Mouse (Mus musculus): ENCODE data around the gene Rhag. TPM values are rescaled to one million over a fixed set of nuclear protein-coding genes. Genes with fewer than 3 reads are reported as not detected.

The Rhag gene
- not detected for total RNA-seq (2021)
- long read RNA-seq, experiment 1, result 0 reads
- long read RNA-seq, experiment 2, result 0 reads

DNA sequence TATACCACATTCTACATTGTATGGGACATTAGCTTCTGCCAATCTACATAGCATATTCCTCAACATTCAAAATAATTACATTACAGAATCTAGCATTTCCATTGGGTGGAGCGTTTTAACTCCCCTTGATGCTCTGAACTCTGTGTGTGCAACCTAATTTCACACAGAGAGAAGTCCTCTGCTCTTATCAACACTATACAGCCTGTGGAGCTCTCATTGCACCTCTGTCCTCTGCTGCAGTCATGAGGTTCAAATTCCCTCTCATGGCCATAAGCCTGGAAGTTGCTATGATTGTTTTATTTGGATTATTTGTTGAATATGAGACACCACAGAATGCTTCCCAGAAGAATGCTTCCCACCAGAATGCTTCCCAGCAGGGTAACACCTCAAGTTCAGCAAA is at the start of gene Rhag:
Rhag (plus strand) TSS at position 193 of the 400 bp plus-strand sequence.
- no peak for DNase-seq (ENCODE audit: low spot score in 2 of 2)

- DNase-seq (ENCODE audit: low spot score in 2 of 2), result no peak
Observed at GRCm38 (mm10) chr17:40763662-40764061, 47.3 kb upstream of the Rhag start.

- DNase-seq (ENCODE audit: low spot score in 2 of 2), result no peak
Observed at GRCm38 (mm10) chr17:40767120-40767519, 43.8 kb upstream of the Rhag start.

- DNase-seq (ENCODE audit: low spot score in 2 of 2), result no peak
Observed at GRCm38 (mm10) chr17:40789877-40790276, 21.0 kb upstream of the Rhag start.

GRCm38 (mm10) chr17:40793921-40794854 is 16.7 kb upstream of the Rhag start:
- DNase-seq (ENCODE audit: low spot score in 2 of 2), result peak in 1 of 2 experiments; percentile 9

DNA sequence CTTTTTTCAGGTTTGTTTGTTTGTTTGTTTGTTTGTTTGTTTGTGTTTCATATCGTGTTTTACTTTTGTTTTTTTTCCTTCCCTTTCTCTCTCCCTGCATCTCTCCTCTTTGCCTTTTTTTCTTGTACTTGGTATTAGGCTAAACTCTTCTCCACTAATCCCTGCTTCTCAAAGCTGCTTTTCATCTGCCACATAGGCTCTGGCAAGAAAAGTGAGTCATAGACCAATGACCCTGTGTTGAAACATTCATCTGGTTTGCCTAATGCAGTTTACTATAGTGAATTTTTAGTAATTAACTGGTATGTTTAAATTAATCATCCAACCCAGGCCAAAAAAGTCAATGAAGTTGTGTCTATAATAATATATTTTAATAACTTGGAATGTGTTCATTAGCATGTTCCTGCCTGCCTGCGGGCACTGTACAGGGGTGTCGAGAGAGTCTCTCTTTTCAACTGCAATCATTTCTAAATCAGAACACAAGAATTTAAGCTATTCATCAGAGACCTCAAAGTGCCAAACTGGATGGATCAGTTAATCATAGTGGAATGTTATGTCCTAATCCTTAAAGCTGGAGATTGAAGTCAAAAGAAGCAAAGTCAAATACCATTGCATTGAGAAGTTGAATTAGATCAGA is 8.1 kb upstream of the Rhag start:
- no peak for DNase-seq (ENCODE audit: low spot score in 2 of 2)

DNA sequence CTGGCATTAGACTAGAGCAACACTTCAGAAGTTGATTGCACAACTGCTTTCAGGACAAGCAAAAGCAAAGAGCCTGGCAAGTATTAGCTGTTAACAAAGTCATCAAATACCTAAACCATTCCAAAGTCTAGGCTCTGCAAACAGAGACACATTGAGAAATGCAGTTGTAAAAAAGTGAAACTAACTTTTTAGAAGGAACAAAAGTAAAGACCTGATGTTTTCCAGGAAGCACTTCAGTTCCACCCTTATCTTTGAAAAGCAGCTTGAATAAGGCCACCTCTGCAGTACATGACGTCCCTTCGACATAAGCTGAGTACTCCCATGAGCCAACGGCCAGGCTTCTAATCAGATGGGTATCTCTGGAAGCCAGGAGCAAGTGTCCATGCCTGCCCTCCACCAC is 4.4 kb upstream of the Rhag start:
- DNase-seq (ENCODE audit: low spot score in 2 of 2), result no peak

- no peak for DNase-seq (ENCODE audit: low spot score in 2 of 2)
Observed at GRCm38 (mm10) chr17:40806953-40807572, 3.9 kb upstream of the Rhag start, which contains the start of gene Crisp2. Crisp2 (minus strand) TSS chr17:40807003.

GRCm38 (mm10) chr17:40808071-40808470 is 2.9 kb upstream of the Rhag start:
- DNase-seq (ENCODE audit: low spot score in 2 of 2), result no peak

DNA sequence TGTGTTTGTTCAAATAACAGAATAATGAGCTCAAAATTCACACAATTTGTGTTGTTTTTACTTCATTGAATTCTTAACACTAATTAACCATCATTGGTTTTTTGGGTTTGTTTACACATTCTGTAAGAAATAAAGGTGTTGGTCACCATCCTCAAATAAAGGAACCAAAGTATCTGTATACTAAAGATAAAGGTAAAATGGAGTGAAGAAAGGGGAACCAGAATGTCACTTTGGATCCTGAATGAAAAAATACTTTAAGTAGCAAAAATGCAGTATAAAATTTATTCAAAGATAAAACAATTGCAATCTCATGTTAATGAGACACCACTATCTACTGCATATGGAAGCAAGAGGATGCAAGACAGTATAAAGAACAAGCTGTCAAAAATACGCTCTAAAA is 634 bp downstream of the Rhag start:
- DNase-seq (ENCODE audit: low spot score in 2 of 2), result no peak

GRCm38 (mm10) chr17:40812259-40812658 is 1.3 kb downstream of the Rhag start:
- no peak for DNase-seq (ENCODE audit: low spot score in 2 of 2)

DNA sequence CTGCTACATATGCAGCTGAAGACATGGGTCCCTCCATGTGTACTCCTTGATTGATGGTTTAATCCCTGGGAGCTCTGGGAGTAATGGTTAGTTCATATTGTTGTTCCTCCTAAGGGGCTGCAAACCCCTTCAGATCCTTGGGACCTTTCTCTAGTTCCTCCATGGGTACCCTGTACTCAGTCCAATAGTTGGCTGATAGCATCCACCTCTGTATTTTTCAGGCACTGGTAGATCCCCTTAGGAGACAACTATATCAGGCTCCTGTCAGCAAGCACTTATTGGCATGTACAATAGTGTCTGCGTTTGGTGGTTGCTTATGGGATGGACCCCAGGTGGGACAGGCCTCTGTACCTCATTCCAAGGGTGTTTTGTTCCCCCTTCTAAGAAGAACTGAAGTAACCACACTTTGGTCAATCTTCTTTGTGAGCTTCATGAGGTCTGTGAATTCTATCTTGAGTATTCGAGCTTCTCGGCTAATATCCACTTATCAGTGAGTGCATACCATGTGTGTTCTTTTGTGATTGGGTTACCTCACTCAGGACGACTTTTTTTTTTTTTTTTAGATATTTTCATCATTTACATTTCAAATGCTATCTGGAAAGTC is 6.5 kb downstream of the Rhag start:
- DNase-seq (ENCODE audit: low spot score in 2 of 2), result no peak

DNA sequence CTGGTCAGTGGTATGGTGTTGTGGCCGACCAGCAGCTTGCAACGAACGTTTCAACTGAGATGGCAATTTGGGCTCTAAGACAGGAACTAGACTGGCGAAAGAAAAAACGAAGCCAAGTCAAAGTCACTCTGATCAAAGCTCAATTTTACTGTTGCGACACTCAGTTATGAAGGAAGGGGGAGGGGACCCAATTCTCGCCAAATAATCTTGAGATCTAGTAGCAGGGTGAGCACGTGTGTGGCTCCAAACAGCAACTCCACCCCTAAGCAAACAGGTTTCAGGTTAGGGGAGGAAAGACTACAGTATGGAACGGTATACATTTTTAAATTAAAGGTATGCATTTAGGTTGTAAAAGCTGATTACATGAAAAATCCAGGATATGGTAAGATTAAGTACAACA is 10.6 kb downstream of the Rhag start:
- DNase-seq (ENCODE audit: low spot score in 2 of 2), result no peak

GRCm38 (mm10) chr17:40823817-40824216 is 12.9 kb downstream of the Rhag start:
- peak in 1 of 2 experiments; percentile 4 for DNase-seq (ENCODE audit: low spot score in 2 of 2)

- DNase-seq (ENCODE audit: low spot score in 2 of 2), result peak in 1 of 2 experiments; percentile 20
Observed at GRCm38 (mm10) chr17:40824549-40824948, 13.6 kb downstream of the Rhag start.

DNA sequence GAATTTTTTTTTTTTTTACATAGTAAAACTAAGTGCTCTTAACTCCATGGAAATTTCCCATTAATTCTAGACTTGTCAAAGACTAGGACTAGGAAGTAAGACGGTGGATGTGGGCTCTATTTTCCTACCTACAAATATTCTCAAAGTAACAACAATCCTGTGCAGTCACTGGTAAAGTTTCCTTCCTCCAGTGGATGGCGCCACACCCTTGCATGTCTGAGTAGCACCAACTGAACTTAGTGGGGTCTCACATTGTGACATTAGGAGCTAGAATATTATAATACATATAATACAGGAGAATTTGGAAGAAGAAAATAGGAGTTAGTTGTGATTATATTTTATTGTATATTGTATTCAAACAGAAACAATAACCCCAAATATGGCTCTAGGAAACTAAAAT is 20.9 kb downstream of the Rhag start:
- DNase-seq (ENCODE audit: low spot score in 2 of 2), result no peak

GRCm38 (mm10) chr17:40837308-40837707 is 26.4 kb downstream of the Rhag start:
- DNase-seq (ENCODE audit: low spot score in 2 of 2), result peak in 1 of 2 experiments; percentile 23

GRCm38 (mm10) chr17:40855065-40855464 is 44.1 kb downstream of the Rhag start:
- DNase-seq (ENCODE audit: low spot score in 2 of 2), result no peak

GRCm38 (mm10) chr17:40868952-40869747 is 58.2 kb downstream of the Rhag start:
- DNase-seq (ENCODE audit: low spot score in 2 of 2), result no peak

DNA sequence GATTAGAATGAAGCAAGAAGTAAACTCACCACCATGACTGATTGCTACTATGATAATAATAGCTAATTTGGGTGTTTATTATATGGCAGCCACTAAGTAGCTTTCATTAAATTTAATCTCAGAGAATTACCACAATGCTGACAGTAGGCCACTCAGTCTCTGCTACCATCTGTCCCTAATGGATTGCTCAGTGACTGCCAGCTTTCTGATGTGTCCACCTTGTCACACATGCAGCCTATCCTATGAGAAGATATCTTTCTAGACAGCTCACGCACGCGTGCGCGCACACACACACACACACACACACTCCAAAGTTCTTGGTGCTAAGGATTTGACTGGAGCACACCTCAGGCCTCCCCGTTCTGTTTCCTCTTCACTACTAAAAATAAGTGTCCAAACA is 61.7 kb downstream of the Rhag start:
- DNase-seq (ENCODE audit: low spot score in 2 of 2), result no peak
